Mouse (Mus musculus): ENCODE results near the gene Ccdc194. TPM values are rescaled to one million over a fixed set of nuclear protein-coding genes. Genes with fewer than 3 reads are reported as not detected.

Gene Ccdc194
- polyA plus RNA-seq (2015; fragmentation: Nextera tagmentation; extraction: Ambion mirVana) = 0.44 and 0.52 TPM in 2 replicates

GRCm38 (mm10) chr8:71525226-71526050 is at the start of gene Ccdc194:
Gene Ccdc194, minus strand, starts transcription at chr8:71525711.
- peak within 1 kb of the TSS; percentile 38 for H3K9ac ChIP-seq (ENCODE audit: low read depth, low read length)
- no peaks in the 10 kb centered on the region for H3K36me3 ChIP-seq (ENCODE audit: control insufficient read depth, insufficient read depth, low read length)
- WGBS = 11% methylated on average over 45 of the region's 46 CpGs
- H3K9me3 ChIP-seq (ENCODE audit: control insufficient read depth, low read length) = no peaks in the 10 kb centered on the region
- ATAC-seq = no peak
- H3K27ac ChIP-seq (ENCODE audit: low read depth, low read length) = no peak within 1 kb of the TSS
- H3K27me3 ChIP-seq (replicated peaks; ENCODE audit: control insufficient read depth, insufficient read depth, low read length) = peaks cover 27% of the 10 kb centered on the region
- no peak within 1 kb of the TSS; the same call in 1 of the 2 replicates for H3K4me3 ChIP-seq (ENCODE audit: low read length)
- H3K4me2 ChIP-seq (ENCODE audit: low read length) = peak within 1 kb of the TSS; percentile 12; the same call in 1 of the 2 replicates
- H3K4me1 ChIP-seq (ENCODE audit: control insufficient read depth, insufficient read depth, low read depth, low read length) = peaks cover 7% of the 10 kb centered on the region

DNA sequence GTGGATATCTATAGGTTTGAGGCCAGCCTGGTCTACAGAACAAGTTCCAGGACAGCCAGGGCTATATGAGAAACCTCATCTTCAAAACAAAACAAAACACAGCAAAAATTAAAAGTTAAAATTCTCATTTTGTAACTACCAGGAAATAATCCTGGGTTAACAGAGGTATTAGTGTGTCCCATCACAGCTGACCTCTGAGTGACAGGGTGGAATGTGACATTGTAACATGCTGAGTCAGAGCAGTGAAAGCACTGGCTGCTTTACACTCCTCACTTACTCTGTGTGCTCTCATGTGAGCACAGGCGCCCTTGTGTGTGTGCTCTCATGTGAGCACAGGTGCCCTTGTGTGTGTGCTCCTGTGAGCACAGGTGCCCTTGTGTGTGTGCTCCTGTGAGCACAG is 49.5 kb upstream of the Ccdc194 start:
- Histone ChIP-seq H3K4me2 (ENCODE audit: low read length) (no peak overlapping the region), H3K36me3 (ENCODE audit: control insufficient read depth, insufficient read depth, low read length) (no peaks in the 10 kb centered on the region), H3K27me3 (replicated peaks; ENCODE audit: control insufficient read depth, insufficient read depth, low read length) (no peaks in the 10 kb centered on the region), H3K4me1 (ENCODE audit: control insufficient read depth, insufficient read depth, low read depth, low read length) (peaks cover 22% of the 10 kb centered on the region), H3K4me3 (ENCODE audit: low read length) (no peak overlapping the region), H3K27ac (ENCODE audit: low read depth, low read length) (no peak overlapping the region), H3K9me3 (ENCODE audit: control insufficient read depth, low read length) (no peaks in the 10 kb centered on the region), H3K9ac (ENCODE audit: low read depth, low read length) (no peak overlapping the region)
- 84% methylated on average over 1 of the region's 1 CpGs for WGBS
- no peak for ATAC-seq

GRCm38 (mm10) chr8:71574426-71574825 is 48.9 kb upstream of the Ccdc194 start:
- Histone ChIP-seq H3K27ac (ENCODE audit: low read depth, low read length) (no peak overlapping the region), H3K36me3 (ENCODE audit: control insufficient read depth, insufficient read depth, low read length) (no peaks in the 10 kb centered on the region), H3K4me1 (ENCODE audit: control insufficient read depth, insufficient read depth, low read depth, low read length) (peaks cover 21% of the 10 kb centered on the region), H3K9me3 (ENCODE audit: control insufficient read depth, low read length) (no peaks in the 10 kb centered on the region), H3K4me3 (ENCODE audit: low read length) (no peak overlapping the region), H3K4me2 (ENCODE audit: low read length) (no peak overlapping the region), H3K27me3 (replicated peaks; ENCODE audit: control insufficient read depth, insufficient read depth, low read length) (no peaks in the 10 kb centered on the region), H3K9ac (ENCODE audit: low read depth, low read length) (no peak overlapping the region)
- no peak for ATAC-seq
- 71% methylated on average over 7 of the region's 7 CpGs for WGBS

- 60% methylated on average over 9 of the region's 9 CpGs for WGBS
- ATAC-seq = peak; percentile 2; the same call in 1 of the 2 replicates
Measured at GRCm38 (mm10) chr8:71572847-71573633, 47.5 kb upstream of the Ccdc194 start.

GRCm38 (mm10) chr8:71572077-71572476 is 46.6 kb upstream of the Ccdc194 start:
- WGBS = 83% methylated on average over 2 of the region's 2 CpGs
- no peaks in the 10 kb centered on the region for H3K36me3 ChIP-seq (ENCODE audit: control insufficient read depth, insufficient read depth, low read length)
- peak overlapping the region; percentile 69 for H3K4me2 ChIP-seq (ENCODE audit: low read length)
- no peaks in the 10 kb centered on the region for H3K9me3 ChIP-seq (ENCODE audit: control insufficient read depth, low read length)
- peaks cover 32% of the 10 kb centered on the region for H3K4me1 ChIP-seq (ENCODE audit: control insufficient read depth, insufficient read depth, low read depth, low read length)
- no peak overlapping the region for H3K9ac ChIP-seq (ENCODE audit: low read depth, low read length)
- peak overlapping the region; percentile 2; the same call in 1 of the 2 replicates for H3K4me3 ChIP-seq (ENCODE audit: low read length)
- H3K27ac ChIP-seq (ENCODE audit: low read depth, low read length) = peak overlapping the region; percentile 70
- no peaks in the 10 kb centered on the region for H3K27me3 ChIP-seq (replicated peaks; ENCODE audit: control insufficient read depth, insufficient read depth, low read length)
- ATAC-seq = no peak

More at GRCm38 (mm10) chr8:71572847-71573633, 47.5 kb upstream of the Ccdc194 start:
- Histone ChIP-seq H3K36me3 (ENCODE audit: control insufficient read depth, insufficient read depth, low read length) (no peaks in the 10 kb centered on the region), H3K4me3 (ENCODE audit: low read length) (no peak overlapping the region; the same call in 1 of the 2 replicates), H3K27ac (ENCODE audit: low read depth, low read length) (peak overlapping the region; percentile 70), H3K4me1 (ENCODE audit: control insufficient read depth, insufficient read depth, low read depth, low read length) (peaks cover 32% of the 10 kb centered on the region), H3K9me3 (ENCODE audit: control insufficient read depth, low read length) (no peaks in the 10 kb centered on the region), H3K9ac (ENCODE audit: low read depth, low read length) (peak overlapping the region; percentile 22; the same call in 1 of the 2 replicates), H3K27me3 (replicated peaks; ENCODE audit: control insufficient read depth, insufficient read depth, low read length) (no peaks in the 10 kb centered on the region), H3K4me2 (ENCODE audit: low read length) (peak overlapping the region; percentile 9; the same call in 1 of the 2 replicates)

DNA sequence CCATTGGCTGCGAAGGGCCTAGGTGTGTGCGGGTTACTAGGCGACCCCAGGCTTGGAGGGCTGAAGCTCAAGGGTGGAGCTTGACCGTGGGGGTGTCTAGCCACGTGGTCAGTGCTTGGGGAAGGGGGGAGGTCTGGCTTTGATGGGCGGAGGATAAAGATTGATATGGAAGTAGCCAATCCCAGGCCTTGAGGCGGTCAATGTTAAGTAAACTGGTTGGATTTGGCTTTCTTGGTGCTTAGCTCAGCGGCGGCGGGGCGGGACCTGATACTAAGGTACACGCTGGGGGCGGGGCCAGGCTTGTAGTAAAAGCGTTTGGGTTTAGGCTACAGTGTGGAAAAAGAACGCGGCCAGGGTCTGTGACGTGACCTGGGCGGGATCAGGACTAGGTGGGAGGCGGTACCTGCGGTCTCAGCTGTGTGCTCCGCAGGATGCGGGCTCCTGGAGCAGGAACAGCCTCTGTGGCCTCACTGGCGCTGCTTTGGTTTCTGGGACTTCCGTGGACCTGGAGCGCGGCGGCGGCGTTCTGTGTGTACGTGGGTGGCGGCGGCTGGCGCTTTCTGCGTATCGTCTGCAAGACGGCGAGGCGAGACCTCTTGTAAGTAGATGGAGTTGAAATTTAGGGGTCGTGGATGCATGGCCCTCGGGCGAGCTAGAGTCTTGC is 44.9 kb upstream of the Ccdc194 start:
- no peaks in the 10 kb centered on the region for H3K9me3 ChIP-seq (ENCODE audit: control insufficient read depth, low read length)
- 0 out of 2 replicates have a peak, but pooled peaks cover 3% of the 10 kb centered on the region for H3K27me3 ChIP-seq (replicated peaks; ENCODE audit: control insufficient read depth, insufficient read depth, low read length)
- ATAC-seq = peak; percentile 91
- peak overlapping the region; percentile 90 for H3K27ac ChIP-seq (ENCODE audit: low read depth, low read length)
- peak overlapping the region; percentile 68 for H3K4me3 ChIP-seq (ENCODE audit: low read length)
- H3K36me3 ChIP-seq (ENCODE audit: control insufficient read depth, insufficient read depth, low read length) = no peaks in the 10 kb centered on the region
- 1% methylated on average over 41 of the region's 41 CpGs for WGBS
- H3K4me2 ChIP-seq (ENCODE audit: low read length) = peak overlapping the region; percentile 69
- H3K9ac ChIP-seq (ENCODE audit: low read depth, low read length) = peak overlapping the region; percentile 77
- peaks cover 32% of the 10 kb centered on the region for H3K4me1 ChIP-seq (ENCODE audit: control insufficient read depth, insufficient read depth, low read depth, low read length)

DNA sequence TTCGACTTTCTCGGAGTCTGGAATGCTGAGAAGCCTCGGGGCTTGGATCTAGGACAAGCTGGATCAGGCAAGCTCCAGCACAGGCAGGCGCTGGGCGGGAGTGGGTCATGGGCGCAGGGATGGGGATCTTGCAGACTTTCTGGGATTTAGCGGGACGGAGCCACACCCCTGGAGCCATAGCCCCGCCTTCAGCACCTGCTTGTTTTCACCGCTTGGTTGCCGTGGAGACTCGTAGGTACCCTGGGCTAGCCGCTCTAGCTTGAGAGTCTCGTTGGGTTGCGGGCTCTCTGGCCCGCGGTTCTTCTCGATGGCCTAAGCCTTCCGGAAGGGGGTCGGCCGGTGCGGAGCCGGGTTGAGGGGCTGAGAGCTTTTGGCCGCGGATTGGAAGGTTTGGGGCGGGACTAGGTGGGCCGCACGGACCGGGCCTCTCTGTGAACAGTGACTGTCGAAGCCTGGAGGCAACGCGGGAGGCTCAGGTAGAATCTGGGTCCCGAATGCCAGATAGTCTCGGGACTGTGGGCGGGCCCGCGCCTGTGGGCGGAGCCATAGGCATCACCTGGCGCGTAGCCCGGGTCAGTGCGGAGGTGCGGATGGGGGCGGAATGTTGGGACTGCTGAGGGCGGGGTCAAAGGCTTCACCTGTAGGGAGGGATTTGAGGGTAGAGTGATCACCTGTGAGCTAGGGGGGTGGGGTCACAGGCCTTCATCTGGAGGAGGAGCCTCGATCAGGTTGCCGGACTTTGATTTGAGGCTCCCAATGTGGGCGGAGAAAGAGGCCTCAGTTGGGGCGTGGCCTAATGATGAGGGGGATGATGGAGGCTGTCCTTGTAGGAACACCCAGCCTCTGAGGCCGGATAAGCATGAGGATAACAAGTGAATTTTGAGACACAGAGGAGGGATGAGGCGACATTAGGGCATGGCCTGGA is 44.1 kb upstream of the Ccdc194 start:
- H3K36me3 ChIP-seq (ENCODE audit: control insufficient read depth, insufficient read depth, low read length) = no peaks in the 10 kb centered on the region
- peaks cover 32% of the 10 kb centered on the region for H3K4me1 ChIP-seq (ENCODE audit: control insufficient read depth, insufficient read depth, low read depth, low read length)
- H3K4me2 ChIP-seq (ENCODE audit: low read length) = peak overlapping the region; percentile 69
- ATAC-seq = peak; percentile 83
- no peaks in the 10 kb centered on the region for H3K9me3 ChIP-seq (ENCODE audit: control insufficient read depth, low read length)
- under 1% methylated on average over 51 of the region's 51 CpGs for WGBS
- 0 out of 2 replicates have a peak, but pooled peaks cover 4% of the 10 kb centered on the region for H3K27me3 ChIP-seq (replicated peaks; ENCODE audit: control insufficient read depth, insufficient read depth, low read length)
- H3K9ac ChIP-seq (ENCODE audit: low read depth, low read length) = peak overlapping the region; percentile 77
- peak overlapping the region; percentile 68 for H3K4me3 ChIP-seq (ENCODE audit: low read length)
- peak overlapping the region; percentile 90 for H3K27ac ChIP-seq (ENCODE audit: low read depth, low read length)

- H3K4me1 ChIP-seq (ENCODE audit: control insufficient read depth, insufficient read depth, low read depth, low read length) = peaks cover 32% of the 10 kb centered on the region
- 16% methylated on average over 6 of the region's 6 CpGs for WGBS
- H3K36me3 ChIP-seq (ENCODE audit: control insufficient read depth, insufficient read depth, low read length) = no peaks in the 10 kb centered on the region
- H3K4me3 ChIP-seq (ENCODE audit: low read length) = peak overlapping the region; percentile 68
- H3K27me3 ChIP-seq (replicated peaks; ENCODE audit: control insufficient read depth, insufficient read depth, low read length) = 0 out of 2 replicates have a peak, but pooled peaks cover 4% of the 10 kb centered on the region
- H3K27ac ChIP-seq (ENCODE audit: low read depth, low read length) = peak overlapping the region; percentile 90
- H3K4me2 ChIP-seq (ENCODE audit: low read length) = peak overlapping the region; percentile 69
- peak overlapping the region; percentile 77 for H3K9ac ChIP-seq (ENCODE audit: low read depth, low read length)
- ATAC-seq = no peak
- H3K9me3 ChIP-seq (ENCODE audit: control insufficient read depth, low read length) = peaks cover 2% of the 10 kb centered on the region; the same call in 1 of the 2 replicates
Measured at GRCm38 (mm10) chr8:71568941-71569340, 43.4 kb upstream of the Ccdc194 start.
